Mouse (Mus musculus): ENCODE measurements at regions not wholly inside any gene's neighbourhood (a gene's known extent, or its start where the extent isn't known, plus 50 kb on each side); places are given as distances from the start of the nearest gene placed in this dataset.

DNA sequence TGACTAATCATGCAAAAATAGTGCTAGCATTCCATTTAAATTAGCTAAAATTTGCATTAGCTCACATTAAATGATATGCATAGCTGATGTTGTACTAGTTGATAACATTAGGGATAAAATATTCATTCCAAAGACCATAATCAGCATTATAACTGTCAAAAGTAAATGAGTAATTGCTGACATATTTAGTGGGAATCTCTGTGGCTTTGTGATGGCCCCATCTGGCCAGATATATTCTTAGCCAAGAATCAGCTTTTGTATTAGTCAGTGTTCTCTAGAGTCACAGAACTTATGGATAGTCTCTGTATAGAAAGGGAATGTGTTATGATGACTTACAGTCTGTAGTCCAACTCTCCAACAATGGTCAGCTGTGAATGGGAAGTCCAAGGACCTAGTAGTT lies 171.2 kb downstream of the Gria2 start:
- DNase-seq: no peak

GRCm38 (mm10) chr3:80610414-80610813 lies 192.2 kb downstream of the Gria2 start:
- no peak for DNase-seq

- DNase-seq: no peak
These were observed 194.2 kb downstream of the Gria2 start for GRCm38 (mm10) chr3:80608467-80608866.

- DNase-seq: no peak
These were observed 194.8 kb downstream of the Gria2 start for GRCm38 (mm10) chr3:80607809-80608208.

DNA sequence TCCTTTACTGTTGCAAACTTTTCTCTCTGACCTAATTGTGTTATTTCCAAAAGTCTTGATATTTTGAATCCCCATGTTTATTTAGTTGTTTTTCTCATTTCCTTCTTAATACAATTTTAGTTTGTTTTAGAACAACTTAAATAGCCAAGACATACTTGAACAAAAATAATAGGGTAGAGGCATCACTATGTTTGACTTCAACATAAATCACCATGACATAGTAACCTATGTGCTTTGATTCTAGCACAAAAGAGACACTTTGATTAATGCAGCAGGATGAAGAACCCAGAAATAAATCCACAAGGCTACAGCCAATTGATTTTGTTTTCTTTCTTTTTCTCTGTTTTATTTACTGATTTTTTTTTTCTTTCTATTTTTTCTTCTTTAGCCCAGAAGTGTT lies 205.1 kb downstream of the Gria2 start:
- no peak for DNase-seq

GRCm38 (mm10) chr3:80567514-80567913 lies 235.1 kb downstream of the Gria2 start:
- no peak for DNase-seq

DNA sequence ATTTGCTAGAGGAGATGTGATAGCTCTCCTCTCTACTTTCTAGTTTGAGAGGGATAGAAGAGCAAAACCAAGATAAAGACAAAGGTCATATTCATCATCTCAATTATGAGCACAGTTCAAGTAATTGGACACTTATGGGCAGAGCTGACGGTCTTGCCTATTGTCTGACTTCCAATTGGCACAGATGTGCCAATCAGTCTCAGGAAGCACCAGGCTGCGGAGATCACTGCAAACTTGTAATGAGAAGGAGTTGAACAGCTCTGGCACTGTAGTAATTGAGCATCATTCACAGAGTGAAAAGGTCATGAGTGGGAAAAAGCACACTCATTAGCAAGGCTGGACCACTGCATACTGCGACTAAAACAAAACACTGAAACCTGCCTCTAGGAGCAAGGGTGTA lies 236.4 kb downstream of the Gria2 start:
- no peak for DNase-seq

DNA sequence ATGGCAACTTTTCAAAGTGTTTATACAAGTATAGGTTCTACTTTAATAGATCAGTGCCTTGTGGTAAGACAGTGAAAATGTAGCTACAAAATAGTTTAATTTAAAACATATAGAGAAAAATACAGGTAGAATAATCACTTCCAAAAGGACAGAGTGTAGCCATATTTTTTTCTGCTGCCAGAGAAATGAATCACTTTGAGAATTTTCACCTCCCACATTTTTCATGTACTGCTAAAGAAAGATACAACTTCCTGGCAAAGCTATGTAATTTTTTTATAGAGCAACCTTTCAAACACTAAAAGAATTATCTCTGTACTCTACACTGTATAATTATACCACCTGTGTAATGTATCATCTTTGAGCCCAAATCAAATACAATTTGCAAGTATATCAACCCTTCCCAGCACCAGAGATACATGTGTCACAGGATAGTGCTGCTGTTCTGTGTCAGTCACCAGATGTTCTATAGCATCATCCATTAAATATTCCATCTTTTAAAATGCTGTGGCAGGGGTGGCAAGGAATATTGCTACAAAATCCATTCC lies 256.4 kb downstream of the Gria2 start:
- no peak for DNase-seq

GRCm38 (mm10) chr3:80543783-80544182 lies 258.9 kb downstream of the Gria2 start:
- DNase-seq: no peak

GRCm38 (mm10) chr3:80541382-80541781 lies 261.3 kb downstream of the Gria2 start:
- no peak for DNase-seq

DNA sequence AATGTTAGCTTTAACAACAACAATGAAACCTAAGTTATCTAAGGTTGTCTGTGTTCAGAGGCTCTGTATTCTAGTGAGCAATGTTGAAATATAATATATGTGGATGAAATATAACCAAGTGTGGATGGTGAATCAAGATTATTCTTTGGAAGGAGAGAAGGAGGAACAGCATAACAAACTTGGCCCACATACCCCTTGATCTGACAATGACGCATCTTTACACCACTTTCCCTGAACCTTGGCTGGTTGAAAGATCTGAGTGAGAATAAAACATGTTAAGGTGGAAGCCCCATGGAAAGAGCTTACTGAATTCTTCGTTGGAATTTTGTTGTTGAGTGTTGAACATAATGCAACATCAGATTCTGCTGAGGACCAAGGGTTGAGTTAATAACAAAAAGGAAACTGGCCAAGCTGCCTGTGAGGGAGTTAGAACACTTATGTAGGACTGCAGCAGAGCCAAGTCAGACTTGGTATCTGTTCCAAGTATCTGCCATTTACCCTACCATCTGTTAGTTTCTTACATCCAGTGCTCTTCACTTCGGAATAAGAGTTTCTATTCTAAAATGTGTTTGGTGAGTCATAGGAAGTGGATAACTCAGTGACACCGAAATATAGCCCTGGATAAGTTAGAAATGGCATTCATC lies 268.8 kb downstream of the Gria2 start:
- DNase-seq: no peak

DNA sequence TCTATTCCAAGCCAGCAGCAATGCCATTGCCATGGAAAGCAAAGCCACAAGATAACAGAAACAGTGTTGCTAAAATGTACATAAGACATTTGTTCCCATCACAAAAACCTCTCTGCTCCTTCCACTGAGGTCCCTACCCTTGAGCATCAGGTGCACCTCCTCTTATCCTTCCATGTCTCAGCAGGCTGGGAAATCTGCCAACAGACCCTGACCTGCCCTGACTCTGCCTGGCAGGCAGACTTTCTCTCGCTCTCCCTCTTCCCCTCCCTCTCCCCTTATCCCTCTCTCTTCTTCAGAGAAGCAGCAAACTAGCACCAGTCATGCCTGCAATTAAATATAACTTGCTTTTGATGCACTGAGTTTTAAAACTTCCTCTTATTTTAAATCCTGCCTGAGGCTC lies 288.6 kb downstream of the Gria2 start:
- DNase-seq: no peak

DNA sequence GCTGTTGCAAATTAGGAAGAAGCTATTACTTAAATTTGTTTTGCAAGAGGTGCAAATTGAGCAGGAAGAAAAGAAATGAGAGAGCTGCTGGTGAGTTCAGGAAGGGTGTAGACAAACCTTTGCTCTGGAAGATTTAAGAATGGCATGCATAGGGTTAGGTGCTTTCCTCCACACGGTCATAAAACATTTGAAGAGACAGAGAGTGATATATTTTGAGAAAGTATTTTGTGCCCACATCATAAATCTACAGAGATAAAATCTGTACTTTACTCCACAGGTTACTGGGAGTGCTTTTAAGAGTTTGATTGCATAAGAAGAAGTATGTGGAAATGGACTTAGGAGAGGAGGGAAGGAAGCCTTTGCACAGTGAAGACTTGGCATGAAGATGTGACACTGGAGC lies 293.4 kb downstream of the Gria2 start:
- DNase-seq: no peak

DNA sequence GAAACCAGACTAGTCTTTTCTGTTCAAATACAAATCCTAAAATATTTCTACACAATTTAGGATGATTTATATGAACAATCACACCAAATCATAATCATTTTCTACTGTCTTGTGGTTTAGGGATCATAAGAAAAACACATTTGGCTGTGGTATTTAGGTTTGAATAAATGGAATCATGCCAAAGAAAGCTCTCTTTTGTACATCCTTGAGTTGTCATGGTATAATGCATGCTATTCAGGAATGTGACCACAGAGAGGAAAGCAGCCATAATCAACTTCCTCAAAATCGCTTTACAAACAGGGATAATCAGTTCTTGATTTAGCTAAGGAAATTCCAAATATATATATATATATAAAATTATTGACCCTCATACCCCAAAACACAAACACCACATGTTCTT lies 295.9 kb downstream of the Gria2 start:
- DNase-seq: no peak

DNA sequence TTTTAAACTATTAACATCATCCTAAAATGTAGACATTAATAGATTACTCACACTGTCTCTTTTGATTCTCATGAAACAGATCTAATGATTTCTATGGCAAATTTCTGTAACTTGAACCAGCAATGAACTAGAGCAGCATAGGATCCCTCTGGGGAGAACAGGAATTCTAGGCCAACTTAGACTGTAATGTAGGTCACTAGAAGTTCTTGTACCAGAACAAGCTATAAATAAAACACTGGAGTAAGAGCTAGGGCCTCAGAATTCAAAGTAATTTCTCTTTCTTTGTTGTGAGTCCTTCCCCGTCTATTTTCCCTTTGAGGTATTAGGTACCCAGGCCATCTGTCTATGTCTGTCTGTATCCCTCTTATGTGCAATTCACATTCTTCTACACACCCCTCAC lies 301.5 kb downstream of the Gria2 start:
- peak; percentile 2 to 7 for DNase-seq

DNA sequence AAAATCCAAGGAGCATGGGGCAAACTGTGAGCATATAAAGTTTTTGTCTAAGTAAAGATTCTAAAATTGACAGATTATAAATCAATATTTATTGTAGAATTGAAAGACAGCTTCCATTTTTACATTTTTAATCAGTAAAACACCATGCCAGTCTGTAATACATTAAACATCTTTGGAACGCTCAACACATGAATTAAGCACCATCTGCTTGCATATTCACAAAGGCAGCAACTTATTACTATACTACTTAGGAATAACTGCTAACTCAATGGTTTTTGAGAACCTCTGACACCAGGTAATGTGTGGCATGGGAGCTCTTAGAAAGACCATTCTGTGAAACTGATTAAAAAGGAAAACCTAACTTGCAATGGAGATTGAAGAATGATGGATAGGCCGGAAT lies 306.1 kb downstream of the Gria2 start:
- no peak for DNase-seq

GRCm38 (mm10) chr3:80484168-80484833 lies 318.3 kb downstream of the Gria2 start:
- DNase-seq: no peak

- DNase-seq: no peak
These were observed 324.0 kb downstream of the Gria2 start for GRCm38 (mm10) chr3:80478676-80479075.

- DNase-seq: no peak
These were observed 328.9 kb downstream of the Gria2 start for GRCm38 (mm10) chr3:80473686-80474085.
